24 mouse cellular contexts compared by ENCODE assay signal in the genomic region with DNA sequence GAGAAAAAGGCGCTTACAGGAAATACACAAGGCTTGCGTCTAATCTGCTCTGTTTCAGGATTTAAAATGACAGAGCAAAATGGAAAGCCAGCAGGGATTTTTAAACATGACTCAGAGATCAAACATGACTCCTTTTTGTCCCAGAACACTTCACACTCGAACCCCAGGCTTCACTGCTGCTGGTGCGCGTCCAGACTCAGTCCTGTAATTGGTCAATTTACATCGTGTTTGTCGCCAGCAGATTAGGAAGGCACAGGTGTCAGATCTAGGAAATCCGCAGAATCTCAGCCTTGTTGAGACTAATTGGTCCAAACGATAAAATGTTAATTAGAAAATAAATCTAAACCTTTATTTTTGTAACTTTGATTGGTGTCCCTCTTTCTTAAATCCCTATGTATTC.
DNase-seq lines count a peak whose midpoint lies in the region; ATAC-seq and TF ChIP-seq lines count a peak whose summit lies in the region.
"Had no signal": no experiment of that assay in that cellular context is flagged by ENCODE, and none has a peak within 500 bp of the region (broad histone marks: within the 10 kb centered on the region; RNA-seq: fewer than 3 reads in every experiment).

No protein-coding gene starts in this region.

- peak overlapping the region; percentile 0; the same call in 1 of the 2 replicates for H3K27ac ChIP-seq in forebrain, embryonic 13.5 days
- no peak overlapping the region for H3K27ac ChIP-seq in forebrain, embryonic 11.5 days (ENCODE audit: low read depth, low read length)
- 0 out of 2 replicates have a peak overlapping the region, but pooled peaks have one; percentile 48 for H3K27ac ChIP-seq in lung, embryonic 14.5 days (ENCODE audit: low read depth)
- H3K27ac ChIP-seq in midbrain, embryonic 13.5 days: peak overlapping the region; percentile 54
- H3K27ac ChIP-seq: kidney, embryonic 15.5 days; liver, embryonic 13.5 days had no signal

- peak overlapping the region; percentile 6 for H3K4me2 ChIP-seq in forebrain, embryonic 13.5 days
- no peak overlapping the region for H3K4me2 ChIP-seq in forebrain, embryonic 11.5 days (ENCODE audit: low read depth, low read length, severe bottlenecking)
- H3K4me2 ChIP-seq in lung, embryonic 14.5 days: no peak overlapping the region
- H3K4me2 ChIP-seq in midbrain, embryonic 13.5 days (replicated peaks): no peak overlapping the region; the same call in 1 of the 2 replicates
- H3K4me2 ChIP-seq: kidney, embryonic 15.5 days; liver, embryonic 13.5 days had no signal

- TF ChIP-seq CTCF in lung, embryonic 14.5 days (IDR thresholded peaks at IDR 0.05; ENCODE audit: low read depth): no peak
- TF ChIP-seq CTCF in brain, embryonic 14.5 days (IDR thresholded peaks at IDR 0.05; ENCODE audit: borderline replicate concordance, extremely low read depth, insufficient read depth, insufficient read length): no peak

- no peaks in the 10 kb centered on the region for H3K36me3 ChIP-seq in forebrain, embryonic 13.5 days (ENCODE audit: poor library complexity, severe bottlenecking)
- H3K36me3 ChIP-seq in forebrain, embryonic 11.5 days (ENCODE audit: control insufficient read depth, insufficient read depth, low read length): no peaks in the 10 kb centered on the region
- no peaks in the 10 kb centered on the region for H3K36me3 ChIP-seq in lung, embryonic 14.5 days (ENCODE audit: insufficient read depth)
- H3K36me3 ChIP-seq in midbrain, embryonic 13.5 days: no peaks in the 10 kb centered on the region
- H3K36me3 ChIP-seq: embryonic facial prominence, embryonic 15.5 days; G1E; kidney, embryonic 15.5 days; liver, embryonic 13.5 days had no signal

- intact Hi-C loops in gastrocnemius, postnatal 36 days (cut with DNase I): no loop called here

- no peak overlapping the region for H3K9ac ChIP-seq in forebrain, embryonic 13.5 days
- H3K9ac ChIP-seq in forebrain, embryonic 11.5 days (ENCODE audit: low read length): no peak overlapping the region
- H3K9ac ChIP-seq in lung, embryonic 14.5 days: no peak overlapping the region
- H3K9ac ChIP-seq in midbrain, embryonic 13.5 days (replicated peaks): no peak overlapping the region
- H3K9ac ChIP-seq: embryonic facial prominence, embryonic 15.5 days; kidney, embryonic 15.5 days; liver, embryonic 13.5 days had no signal

- no peak overlapping the region for H3K4me3 ChIP-seq in forebrain, embryonic 13.5 days
- no peak overlapping the region for H3K4me3 ChIP-seq in forebrain, embryonic 11.5 days (ENCODE audit: low read depth, low read length)
- H3K4me3 ChIP-seq in lung, embryonic 14.5 days (ENCODE audit: low read depth, low read length): no peak overlapping the region
- H3K4me3 ChIP-seq in midbrain, embryonic 13.5 days (replicated peaks): no peak overlapping the region
- H3K4me3 ChIP-seq: embryonic facial prominence, embryonic 15.5 days; kidney, embryonic 15.5 days; liver, embryonic 13.5 days; megakaryocyte, embryonic 14.5 days had no signal

- no peaks in the 10 kb centered on the region for H3K9me3 ChIP-seq in forebrain, embryonic 13.5 days (replicated peaks)
- H3K9me3 ChIP-seq in forebrain, embryonic 11.5 days (ENCODE audit: control insufficient read depth, low read length): no peaks in the 10 kb centered on the region
- no peaks in the 10 kb centered on the region for H3K9me3 ChIP-seq in lung, embryonic 14.5 days (ENCODE audit: low read depth, low read length)
- H3K9me3 ChIP-seq in midbrain, embryonic 13.5 days: no peaks in the 10 kb centered on the region
- H3K9me3 ChIP-seq: embryonic facial prominence, embryonic 15.5 days; kidney, embryonic 15.5 days; liver, embryonic 13.5 days had no signal

- H3K4me1 ChIP-seq in forebrain, embryonic 13.5 days: peaks cover 40% of the 10 kb centered on the region
- peaks cover 28% of the 10 kb centered on the region; the same call in 1 of the 2 replicates for H3K4me1 ChIP-seq in forebrain, embryonic 11.5 days (replicated peaks; ENCODE audit: control insufficient read depth, insufficient read depth, low read length)
- H3K4me1 ChIP-seq in lung, embryonic 14.5 days (ENCODE audit: insufficient read depth): peaks cover 21% of the 10 kb centered on the region
- peaks cover 51% of the 10 kb centered on the region for H3K4me1 ChIP-seq in midbrain, embryonic 13.5 days (replicated peaks)
- H3K4me1 ChIP-seq: megakaryocyte, embryonic 14.5 days had no signal

- no peak for DNase-seq in forebrain, embryonic 11.5 days (ENCODE audit: low spot score)
- peak; percentile 18 for DNase-seq in lung, embryonic 14.5 days
- no peak for DNase-seq in lung, postnatal 36 days
- DNase-seq in brain, embryonic 14.5 days (ENCODE audit: low read depth): peak; percentile 85
- no peak for DNase-seq in layer of hippocampus, postnatal 10 days (ENCODE audit: low spot score in 2 of 2)
- no peak for DNase-seq in gastrocnemius, postnatal 36 days
- DNase-seq: adrenal gland, adult 2 months; B cell, adult 2 months; cerebellum, adult 11-12 months; cerebellum, postnatal 14 days; gastrocnemius, postnatal 10 days; heart, adult 18-20 months; kidney, postnatal 4 days; liver, embryonic 13.5 days; lung, adult 2 months; thymus, postnatal 14 days had no signal

- H3K27me3 ChIP-seq in forebrain, embryonic 13.5 days: 0 out of 2 replicates have a peak, but pooled peaks cover 7% of the 10 kb centered on the region
- peaks cover 3% of the 10 kb centered on the region; the same call in 1 of the 2 replicates for H3K27me3 ChIP-seq in forebrain, embryonic 11.5 days (ENCODE audit: control insufficient read depth, insufficient read depth, low read length)
- H3K27me3 ChIP-seq in lung, embryonic 14.5 days (ENCODE audit: insufficient read depth, low read length): no peaks in the 10 kb centered on the region
- H3K27me3 ChIP-seq in midbrain, embryonic 13.5 days: peaks cover 4% of the 10 kb centered on the region
- H3K27me3 ChIP-seq: CH12.LX; embryonic facial prominence, embryonic 15.5 days; kidney, embryonic 15.5 days; liver, embryonic 13.5 days had no signal

- 13% methylated on average over 9 of the region's 9 CpGs for WGBS in forebrain, embryonic 13.5 days
- 16% methylated on average over 9 of the region's 9 CpGs for WGBS in forebrain, embryonic 11.5 days
- WGBS in lung, embryonic 14.5 days: 42% methylated on average over 9 of the region's 9 CpGs
- WGBS in midbrain, embryonic 13.5 days: 16% methylated on average over 9 of the region's 9 CpGs

- TF ChIP-seq POLR2A in brain, embryonic 14.5 days (IDR thresholded peaks at IDR 0.05; ENCODE audit: borderline replicate concordance, extremely low read depth, insufficient read depth, insufficient read length, poor library complexity, severe bottlenecking): no peak

- no peak for ATAC-seq in forebrain, embryonic 13.5 days
- ATAC-seq in forebrain, embryonic 11.5 days (replicated peaks; ENCODE audit: low FRiP score): no peak
- ATAC-seq in lung, embryonic 14.5 days (ENCODE audit: insufficient read depth): no peak
- no peak for ATAC-seq in midbrain, embryonic 13.5 days
- ATAC-seq: intestine, embryonic 16.5 days had no signal

Comparison
In these comparisons a context has a peak if more than half of its experiments do, and no peak if none do; other contexts are left out.
1. DNase-seq: peak in lung, embryonic 14.5 days (single experiment) and brain, embryonic 14.5 days (single experiment); none in forebrain, embryonic 11.5 days (single experiment), lung, postnatal 36 days (single experiment), layer of hippocampus, postnatal 10 days (0 of 2) and gastrocnemius, postnatal 36 days (0 of 2).